Mouse (Mus musculus) G1E (cell line): Measurements from ENCODE around the gene Kcnq1.

Experiments used
- CTCF ChIP-seq: IDR thresholded peaks from 2 replicates; pipeline ENCODE4 v1.5.1; 2012; ENCODE audit warnings: low read depth, low read length, inconsistent platforms, mixed read lengths
- GATA1 ChIP-seq: IDR thresholded peaks from 2 replicates; pipeline ENCODE4 v1.6.1; 2012; ENCODE audit warnings: borderline replicate concordance, low read length, inconsistent platforms, mixed read lengths
- POLR2AphosphoS5 ChIP-seq: IDR thresholded peaks from 2 replicates; pipeline ENCODE4 v1.6.1; 2012; ENCODE audit warnings: low read depth, low read length, inconsistent platforms; ENCODE audit not compliant: insufficient replicate concordance

DNA sequence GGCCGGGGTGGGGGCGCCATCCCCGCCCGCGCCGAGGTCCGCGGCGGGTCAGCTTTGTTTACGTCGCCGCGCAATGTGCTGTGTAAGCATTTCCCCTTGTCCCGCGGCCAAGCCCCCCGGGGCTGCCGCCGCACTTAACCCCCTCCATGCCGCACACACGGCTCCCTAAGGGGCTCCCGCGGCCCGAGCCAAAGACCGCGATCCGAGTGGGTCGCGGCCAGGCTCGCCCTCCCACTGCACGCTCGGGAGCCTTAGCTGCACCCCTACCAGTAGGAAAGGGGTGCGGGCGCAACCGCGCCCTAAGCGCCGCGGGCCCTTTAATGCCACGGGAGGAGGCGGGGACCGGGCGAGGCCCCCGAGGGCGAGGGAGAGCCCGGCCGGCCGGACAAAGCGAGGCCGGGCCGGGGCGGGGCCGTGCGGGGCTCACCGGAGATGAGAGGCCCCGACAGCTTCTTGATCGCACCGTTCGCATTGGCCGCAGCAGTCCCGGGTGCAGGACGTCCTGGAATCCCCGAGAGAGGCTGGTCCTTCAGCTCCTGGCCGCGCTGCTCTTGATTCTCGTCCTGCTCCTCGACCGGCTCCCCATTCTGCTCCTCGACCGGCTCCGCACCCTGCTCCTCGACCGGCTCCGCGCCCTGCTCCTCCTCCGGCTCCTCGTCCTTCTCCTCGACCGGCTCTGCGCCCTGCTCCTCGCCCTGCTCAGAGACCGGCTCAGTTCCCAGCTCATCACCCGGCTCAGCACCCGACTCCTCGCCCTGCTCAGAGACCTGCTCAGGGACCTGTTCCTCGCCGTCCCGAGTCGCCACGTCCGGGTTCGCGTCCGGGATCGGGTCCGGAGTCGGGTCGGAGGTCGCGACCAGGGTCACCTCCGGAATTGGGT lies 353.4 kb downstream of the Kcnq1 start:
- no peak for TF ChIP-seq CTCF
- no peak for TF ChIP-seq POLR2AphosphoS5
- no peak for TF ChIP-seq GATA1
